Mouse (Mus musculus) kidney, embryonic 15.5 days (tissue): ENCODE measurements around the gene Thop1. TPM values are rescaled to one million over a fixed set of nuclear protein-coding genes. Genes with fewer than 3 reads are reported as not detected.
"Not testable (repeated sequence)": the region's sequence is repeated elsewhere in the genome, so short reads cannot be mapped to it uniquely, and the experiment has no call there.

ENCODE experiments used
- ATAC-seq: fragments of 200-750 bp; cut with Nextera tagmentation; replicated peaks from 2 replicates; pipeline ENCODE4 v1.8.0; 2017; ENCODE audit warnings: moderate TSS enrichment; ENCODE audit not compliant: low FRiP score
- H3K27ac ChIP-seq: fragments of 300-500 bp; sonication (generic); 2 replicates; pipeline ENCODE4 v1.5.1; 2015; ENCODE audit warnings: mild to moderate bottlenecking, inconsistent platforms
- H3K27me3 ChIP-seq: fragments of 300-500 bp; sonication (generic); 2 replicates; pipeline ENCODE4 v1.6.1; 2015; ENCODE audit warnings: inconsistent platforms
- H3K36me3 ChIP-seq: fragments of 300-500 bp; sonication (generic); 2 replicates; pipeline ENCODE4 v1.6.1; 2015; ENCODE audit warnings: inconsistent platforms
- H3K4me1 ChIP-seq: fragments of 300-500 bp; sonication (generic); 2 replicates; pipeline ENCODE4 v1.6.1; 2015; ENCODE audit warnings: inconsistent platforms
- H3K4me2 ChIP-seq: fragments of 300-500 bp; sonication (generic); 2 replicates; pipeline ENCODE4 v1.6.1; 2015; ENCODE audit warnings: moderate library complexity, mild to moderate bottlenecking, inconsistent platforms
- H3K4me3 ChIP-seq: fragments of 300-500 bp; sonication (generic); replicated peaks from 2 replicates; pipeline ENCODE4 v1.5.1; 2015; ENCODE audit warnings: mild to moderate bottlenecking, inconsistent platforms
- H3K9ac ChIP-seq: fragments of 300-500 bp; sonication (generic); 2 replicates; pipeline ENCODE4 v1.6.1; 2015; ENCODE audit warnings: mild to moderate bottlenecking, inconsistent platforms
- H3K9me3 ChIP-seq: fragments of 300-500 bp; sonication (generic); replicated peaks from 2 replicates; pipeline ENCODE4 v1.6.1; 2016; ENCODE audit warnings: inconsistent platforms
- WGBS: fragments of 180-500 bp; shearing (Covaris S2); methylation state at CpG from one replicate; pipeline ENCODE4 v1.1.7; 2015; ENCODE audit warnings: mixed read lengths; 5-methylcytosine and 5-hydroxymethylcytosine counted together
- polyA plus RNA-seq: library from polyadenylated mRNA; unstranded; fragments of >200 nt; fragmentation: Nextera tagmentation; extraction: Ambion mirVana; gene quantifications from 2 replicates; pipeline ENCODE4 v1.2.1, GENCODE M21; 2015

The Thop1 gene
- polyA plus RNA-seq, 1 experiment from 2014 or later = 67.4 TPM

GRCm38 (mm10) chr10:81059603-81060543 is 10.0 kb upstream of the Thop1 start, which contains the start of gene Sgta:
TSS of gene Sgta (minus strand) at chr10:81060181.
- Histone ChIP-seq H3K4me3 (peak within 1 kb of the TSS; percentile 69), H3K27ac (peak within 1 kb of the TSS; percentile 34; the same call in 1 of the 2 replicates), H3K4me2 (peak within 1 kb of the TSS; percentile 86), H3K9ac (peak within 1 kb of the TSS; percentile 74), H3K36me3 (peaks cover 13% of the 10 kb centered on the region; the same call in 1 of the 2 replicates), H3K4me1 (peaks cover 32% of the 10 kb centered on the region), H3K27me3 (no peaks in the 10 kb centered on the region), H3K9me3 (no peaks in the 10 kb centered on the region)
- peak; percentile 95 for ATAC-seq
- WGBS = under 1% methylated on average over 48 of the region's 48 CpGs

GRCm38 (mm10) chr10:81062710-81063109 is 7.1 kb upstream of the Thop1 start:
- WGBS = 61% methylated on average over 4 of the region's 4 CpGs
- Histone ChIP-seq H3K4me2 (no peak overlapping the region), H3K4me3 (no peak overlapping the region)

GRCm38 (mm10) chr10:81064519-81064918 is 5.3 kb upstream of the Thop1 start:
- 87% methylated on average over 8 of the region's 8 CpGs for WGBS
- not testable (repeated sequence) for H3K27me3 ChIP-seq, H3K4me3 ChIP-seq, H3K9ac ChIP-seq, H3K9me3 ChIP-seq, H3K36me3 ChIP-seq, H3K4me2 ChIP-seq, H3K27ac ChIP-seq, ATAC-seq, H3K4me1 ChIP-seq

More at GRCm38 (mm10) chr10:81062710-81063109, 7.1 kb upstream of the Thop1 start:
- no peak for ATAC-seq
- Histone ChIP-seq H3K4me1 (peaks cover 20% of the 10 kb centered on the region), H3K9ac (no peak overlapping the region), H3K27ac (no peak overlapping the region), H3K9me3 (no peaks in the 10 kb centered on the region), H3K36me3 (0 out of 2 replicates have a peak, but pooled peaks cover 3% of the 10 kb centered on the region), H3K27me3 (no peaks in the 10 kb centered on the region)

DNA sequence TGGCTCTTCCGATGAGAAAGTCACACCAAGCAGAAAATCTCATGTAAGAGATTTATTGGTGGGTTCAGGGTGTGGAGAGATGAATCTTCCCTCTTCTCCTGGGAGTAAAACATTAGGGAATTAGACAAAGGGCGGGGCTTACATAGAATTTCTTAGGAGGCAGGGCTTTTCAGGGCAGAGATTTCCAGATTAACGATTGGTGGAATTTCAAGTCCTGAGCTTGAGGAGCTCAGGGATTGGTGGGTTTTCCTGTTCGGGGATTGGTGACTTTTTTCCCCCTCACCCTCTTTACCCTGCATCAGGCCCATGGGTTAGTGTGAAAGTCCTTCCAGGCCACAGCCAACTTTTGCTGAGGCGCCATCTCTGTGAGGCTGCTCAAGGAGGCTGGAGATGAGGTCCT is 1.1 kb upstream of the Thop1 start:
- Histone ChIP-seq H3K27me3 (no peaks in the 10 kb centered on the region), H3K9ac (no peak overlapping the region), H3K27ac (no peak overlapping the region), H3K4me1 (peaks cover 18% of the 10 kb centered on the region), H3K4me2 (no peak overlapping the region), H3K4me3 (no peak overlapping the region), H3K9me3 (no peaks in the 10 kb centered on the region), H3K36me3 (peaks cover 16% of the 10 kb centered on the region)
- no peak for ATAC-seq
- 77% methylated on average over 5 of the region's 5 CpGs for WGBS

- 95% methylated on average over 8 of the region's 8 CpGs for WGBS
- peaks cover 18% of the 10 kb centered on the region for H3K4me1 ChIP-seq
- ATAC-seq = no peak
- no peak overlapping the region for H3K27ac ChIP-seq
- H3K9ac ChIP-seq = no peak overlapping the region
- no peak overlapping the region for H3K4me3 ChIP-seq
- H3K4me2 ChIP-seq = no peak overlapping the region
- peaks cover 46% of the 10 kb centered on the region for H3K36me3 ChIP-seq
- no peaks in the 10 kb centered on the region for H3K9me3 ChIP-seq
- H3K27me3 ChIP-seq = no peaks in the 10 kb centered on the region
These were observed 2.5 kb downstream of the Thop1 start for GRCm38 (mm10) chr10:81072290-81072689.

DNA sequence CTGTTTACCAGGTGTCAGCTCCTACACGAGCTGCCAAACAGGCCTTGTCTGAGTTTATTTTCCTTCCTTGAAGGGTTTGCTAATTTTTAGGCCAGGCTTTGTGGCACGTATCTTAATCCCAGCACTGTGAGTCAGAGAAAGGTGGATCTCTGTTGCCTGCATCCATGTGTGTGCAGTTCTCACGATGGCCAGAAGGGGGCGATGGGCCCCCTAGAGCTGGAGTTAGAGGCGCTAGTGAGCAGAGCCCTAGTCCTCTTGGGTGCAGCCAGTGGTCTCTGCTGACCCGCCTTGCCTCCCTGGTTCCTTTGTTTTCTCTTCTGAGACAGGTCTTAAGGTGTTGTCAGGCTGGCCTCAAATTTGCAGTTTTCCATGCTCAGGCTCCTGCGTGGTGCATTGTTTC is 3.6 kb downstream of the Thop1 start:
- no peaks in the 10 kb centered on the region for H3K27me3 ChIP-seq
- no peaks in the 10 kb centered on the region for H3K9me3 ChIP-seq
- H3K27ac ChIP-seq = no peak overlapping the region
- no peak overlapping the region for H3K4me2 ChIP-seq
- WGBS = 64% methylated on average over 7 of the region's 7 CpGs
- peaks cover 58% of the 10 kb centered on the region for H3K36me3 ChIP-seq
- H3K4me1 ChIP-seq = peaks cover 18% of the 10 kb centered on the region
- ATAC-seq = no peak
- no peak overlapping the region for H3K4me3 ChIP-seq
- H3K9ac ChIP-seq = no peak overlapping the region

GRCm38 (mm10) chr10:81075734-81076133 is 5.9 kb downstream of the Thop1 start:
- Histone ChIP-seq H3K36me3 (peaks cover 81% of the 10 kb centered on the region), H3K4me2 (no peak overlapping the region), H3K9me3 (no peaks in the 10 kb centered on the region), H3K4me1 (peaks cover 8% of the 10 kb centered on the region), H3K4me3 (no peak overlapping the region), H3K9ac (no peak overlapping the region), H3K27me3 (no peaks in the 10 kb centered on the region), H3K27ac (no peak overlapping the region; the same call in 1 of the 2 replicates)
- 44% methylated on average over 8 of the region's 8 CpGs for WGBS
- no peak for ATAC-seq

- H3K9ac ChIP-seq = no peak overlapping the region
- ATAC-seq = no peak
- H3K27ac ChIP-seq = no peak overlapping the region
- H3K4me2 ChIP-seq = no peak overlapping the region
- H3K9me3 ChIP-seq = no peaks in the 10 kb centered on the region
- H3K27me3 ChIP-seq = no peaks in the 10 kb centered on the region
- WGBS = 89% methylated on average over 1 of the region's 1 CpGs
- peaks cover 87% of the 10 kb centered on the region for H3K36me3 ChIP-seq
- H3K4me1 ChIP-seq = peaks cover 2% of the 10 kb centered on the region; the same call in 1 of the 2 replicates
- H3K4me3 ChIP-seq = no peak overlapping the region
These were observed 6.5 kb downstream of the Thop1 start for GRCm38 (mm10) chr10:81076356-81076755.

- ATAC-seq = no peak
- peaks cover 90% of the 10 kb centered on the region for H3K36me3 ChIP-seq
- no peak overlapping the region for H3K27ac ChIP-seq
- H3K4me1 ChIP-seq = no peaks in the 10 kb centered on the region; the same call in 1 of the 2 replicates
- no peak overlapping the region for H3K9ac ChIP-seq
- no peaks in the 10 kb centered on the region for H3K9me3 ChIP-seq
- no peak overlapping the region for H3K4me3 ChIP-seq
- H3K4me2 ChIP-seq = no peak overlapping the region
- WGBS = 93% methylated on average over 11 of the region's 11 CpGs
- H3K27me3 ChIP-seq = no peaks in the 10 kb centered on the region
These were observed 8.1 kb downstream of the Thop1 start for GRCm38 (mm10) chr10:81077916-81078315.

- no peaks in the 10 kb centered on the region for H3K27me3 ChIP-seq
- H3K4me3 ChIP-seq = no peak overlapping the region
- 95% methylated on average over 29 of the region's 31 CpGs for WGBS
- no peak overlapping the region for H3K4me2 ChIP-seq
- ATAC-seq = no peak
- H3K9ac ChIP-seq = no peak overlapping the region
- peaks cover 73% of the 10 kb centered on the region for H3K36me3 ChIP-seq
- no peak overlapping the region for H3K27ac ChIP-seq
- no peaks in the 10 kb centered on the region; the same call in 1 of the 2 replicates for H3K4me1 ChIP-seq
- H3K9me3 ChIP-seq = no peaks in the 10 kb centered on the region
These were observed 10.3 kb downstream of the Thop1 start for GRCm38 (mm10) chr10:81080008-81080655.

DNA sequence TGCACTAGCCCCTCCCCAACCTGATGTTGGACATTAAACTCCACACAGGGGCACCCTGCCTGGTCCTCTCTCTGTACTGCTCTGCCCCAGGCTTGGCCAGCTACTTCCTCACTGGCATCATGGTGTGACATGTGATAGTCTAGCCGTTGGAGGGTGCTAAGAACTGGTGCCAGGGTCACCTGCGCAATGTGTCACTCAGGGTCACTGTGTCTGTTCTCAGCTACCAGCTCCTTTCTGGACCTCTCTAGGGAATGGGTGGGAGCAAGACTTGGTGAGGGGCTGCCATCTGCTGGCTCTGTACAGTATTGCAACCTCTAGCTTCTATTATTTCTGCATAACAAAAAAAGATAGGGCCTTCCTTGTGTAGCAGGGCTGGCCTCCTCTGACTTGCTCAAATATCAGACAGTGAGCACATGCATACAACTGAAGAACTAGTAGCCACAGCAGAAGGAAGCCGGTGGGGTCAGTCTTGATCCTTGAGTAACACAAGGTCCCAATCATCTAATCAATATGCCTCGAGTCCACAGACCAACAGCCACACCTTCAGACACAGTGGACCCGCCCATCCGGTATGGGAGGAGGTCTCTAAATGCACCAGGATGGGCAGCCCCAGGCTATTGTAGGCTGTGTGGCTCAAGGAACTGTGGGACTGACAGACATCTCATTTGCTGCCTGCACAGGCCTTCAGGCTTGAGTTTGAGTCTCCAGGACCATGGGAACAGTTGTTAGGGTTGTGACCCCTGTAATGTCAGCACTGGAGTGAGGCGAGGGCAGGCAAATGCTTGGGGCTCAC is 12.5 kb downstream of the Thop1 start:
- H3K36me3 ChIP-seq = peaks cover 56% of the 10 kb centered on the region
- no peak overlapping the region for H3K4me3 ChIP-seq
- H3K9me3 ChIP-seq = no peaks in the 10 kb centered on the region
- H3K27me3 ChIP-seq = no peaks in the 10 kb centered on the region
- no peak overlapping the region for H3K27ac ChIP-seq
- ATAC-seq = 0 out of 2 replicates have a peak, but pooled peaks have one; percentile 34
- no peaks in the 10 kb centered on the region for H3K4me1 ChIP-seq
- H3K9ac ChIP-seq = no peak overlapping the region
- no peak overlapping the region for H3K4me2 ChIP-seq
- 71% methylated on average over 7 of the region's 7 CpGs for WGBS
